Mouse (Mus musculus) MEL (cell line): ENCODE measurements at regions not wholly inside any gene's neighbourhood (a gene's known extent, or its start where the extent isn't known, plus 50 kb on each side); places are given as distances from the start of the nearest gene placed in this dataset.
"Not testable (repeated sequence)": the region's sequence is repeated elsewhere in the genome, so short reads cannot be mapped to it uniquely, and the experiment has no call there.

ENCODE experiments used
- DNase-seq: peaks from one replicate; pipeline ENCODE4 v3.0.0; 2011; ENCODE audit warnings: low read depth, low spot score
- H3K27ac ChIP-seq: 2 replicates; pipeline ENCODE4 v1.5.1; 2012; ENCODE audit warnings: low read depth, mild to moderate bottlenecking, control low read depth, low read length, moderate library complexity; ENCODE audit not compliant: control insufficient read depth
- H3K27me3 ChIP-seq, 2 experiments: fragments of 150-350 bp in 1 of 2; sonication (generic) in 1 of 2; 2 replicates each; pipeline ENCODE4 v1.6.1; 2012; ENCODE audit warnings: low read length in 2 of 2, mild to moderate bottlenecking in 2 of 2, improper control_type of control experiment in 1 of 2, moderate library complexity in 1 of 2; ENCODE audit not compliant: insufficient read depth in 2 of 2, control insufficient read depth in 1 of 2
- H3K36me3 ChIP-seq, 2 experiments: 2 replicates each; pipeline ENCODE4 v1.6.1; 2012 to 2014; ENCODE audit warnings: low read length in 2 of 2, improper control_type of control experiment in 1 of 2, inconsistent platforms in 1 of 2, mild to moderate bottlenecking in 1 of 2; ENCODE audit not compliant: insufficient read depth in 2 of 2, control insufficient read depth in 1 of 2
- H3K4me1 ChIP-seq, 2 experiments: fragments of 150-350 bp in 1 of 2; sonication (generic) in 1 of 2; 2 replicates each; pipeline ENCODE4 v1.6.1; 2012; ENCODE audit warnings: low read length in 2 of 2, improper control_type of control experiment in 1 of 2, mild to moderate bottlenecking in 1 of 2; ENCODE audit not compliant: insufficient read depth in 2 of 2, control insufficient read depth in 1 of 2
- H3K4me3 ChIP-seq, 2 experiments: fragments of 150-350 bp in 1 of 2; sonication (generic) in 1 of 2; 2 replicates each; pipeline ENCODE4 v1.5.1; 2012; ENCODE audit warnings: low read depth in 2 of 2, low read length in 2 of 2, mild to moderate bottlenecking in 2 of 2, moderate library complexity in 2 of 2, control low read depth in 1 of 2, improper control_type of control experiment in 1 of 2; ENCODE audit not compliant: control insufficient read depth in 1 of 2, insufficient read depth in 1 of 2
- H3K79me2 ChIP-seq: 2 replicates; pipeline ENCODE4 v1.6.1; 2012; ENCODE audit warnings: mild to moderate bottlenecking, low read length, moderate library complexity; ENCODE audit not compliant: control insufficient read depth, poor library complexity, insufficient read depth
- H3K9ac ChIP-seq: 2 replicates; pipeline ENCODE4 v1.6.1; 2012; ENCODE audit warnings: low read depth, mild to moderate bottlenecking, control low read depth, low read length, moderate library complexity; ENCODE audit not compliant: control insufficient read depth, poor library complexity, severe bottlenecking
- H3K9me3 ChIP-seq: fragments of 150-350 bp; sonication (generic); replicated peaks from 2 replicates; pipeline ENCODE4 v1.6.1; 2012; ENCODE audit warnings: mild to moderate bottlenecking, low read length, improper control_type of control experiment, moderate library complexity; ENCODE audit not compliant: insufficient read depth

DNA sequence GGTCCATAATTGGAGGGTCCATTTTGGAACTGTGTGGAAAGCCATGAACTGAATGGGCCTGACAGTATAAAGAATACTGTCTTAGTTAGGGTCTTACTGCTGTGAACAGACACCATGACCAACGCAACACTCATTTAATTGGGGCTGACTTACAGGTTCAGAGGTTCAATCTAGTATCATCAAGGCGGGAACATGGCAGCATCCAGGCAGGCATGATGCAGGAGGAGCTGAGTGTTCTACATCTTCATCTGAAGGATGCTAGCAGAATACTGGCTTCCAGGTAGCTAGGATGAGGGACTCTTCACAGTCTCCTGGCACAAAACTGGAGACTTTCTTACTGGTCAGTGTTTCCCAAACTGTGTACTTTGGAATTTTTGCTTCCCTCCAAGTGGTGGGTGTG is 102.0 kb downstream of the Gm15319 start:
- H3K9me3 ChIP-seq, H3K4me1 ChIP-seq, H3K36me3 ChIP-seq, H3K9ac ChIP-seq, H3K27me3 ChIP-seq, H3K4me3 ChIP-seq, H3K27ac ChIP-seq, H3K79me2 ChIP-seq, DNase-seq: not testable (repeated sequence)

DNA sequence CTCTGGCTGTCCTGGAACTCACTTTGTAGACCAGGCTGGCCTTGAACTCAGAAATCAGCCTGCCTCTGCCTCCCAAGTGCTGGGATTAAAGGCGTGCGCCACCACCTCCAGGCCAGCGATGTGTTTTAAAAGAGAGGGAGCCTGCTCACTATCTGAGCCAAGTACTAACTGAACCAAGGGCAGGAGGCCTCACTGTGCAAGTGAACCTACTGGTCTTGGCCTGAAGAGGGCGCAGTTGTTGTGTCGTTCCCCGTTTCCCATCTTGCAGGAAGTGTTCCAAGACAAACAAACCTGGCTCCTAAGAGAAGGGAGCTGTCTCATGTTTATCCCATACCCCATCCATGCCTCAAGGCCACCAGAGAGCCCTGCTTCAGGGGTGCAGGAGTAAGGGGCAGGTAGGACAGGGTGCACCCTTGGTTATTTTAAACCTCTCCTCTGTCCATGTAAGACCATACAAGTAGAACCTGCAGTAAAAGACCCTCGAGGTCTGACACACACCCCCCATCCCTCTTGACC is 102.8 kb downstream of the Gm15319 start:
- H3K79me2 ChIP-seq, H3K4me3 ChIP-seq, H3K27ac ChIP-seq, H3K9me3 ChIP-seq, H3K27me3 ChIP-seq, DNase-seq, H3K36me3 ChIP-seq, H3K9ac ChIP-seq, H3K4me1 ChIP-seq: not testable (repeated sequence)

DNA sequence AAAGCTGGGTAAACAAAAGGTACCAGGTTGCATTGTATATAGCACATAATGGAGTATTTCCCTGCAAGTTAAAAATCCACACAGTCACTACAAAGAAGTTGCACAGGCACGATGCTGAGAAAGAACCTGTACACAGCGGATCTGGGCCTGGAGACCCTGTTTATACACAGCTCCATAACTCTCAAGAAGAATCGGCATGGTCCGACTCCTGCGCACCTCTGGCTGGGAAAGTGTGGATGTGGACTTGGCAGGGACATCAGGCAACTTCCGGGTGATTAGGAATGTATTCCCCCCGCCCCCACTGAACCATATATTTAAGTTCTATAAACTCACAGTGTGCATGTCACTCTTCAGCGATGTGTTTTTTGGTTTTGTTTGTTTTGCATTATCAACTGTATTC is 103.3 kb downstream of the Gm15319 start:
- not testable (repeated sequence) for H3K79me2 ChIP-seq, H3K27me3 ChIP-seq, DNase-seq, H3K9me3 ChIP-seq, H3K4me1 ChIP-seq, H3K36me3 ChIP-seq, H3K9ac ChIP-seq, H3K4me3 ChIP-seq, H3K27ac ChIP-seq
